Mouse (Mus musculus): ENCODE measurements around the gene Nt5dc1. TPM values are rescaled to one million over a fixed set of nuclear protein-coding genes. Genes with fewer than 3 reads are reported as not detected.

Gene Nt5dc1
- polyA plus RNA-seq, 1 experiment from 2014 or later: 2.0 TPM

DNA sequence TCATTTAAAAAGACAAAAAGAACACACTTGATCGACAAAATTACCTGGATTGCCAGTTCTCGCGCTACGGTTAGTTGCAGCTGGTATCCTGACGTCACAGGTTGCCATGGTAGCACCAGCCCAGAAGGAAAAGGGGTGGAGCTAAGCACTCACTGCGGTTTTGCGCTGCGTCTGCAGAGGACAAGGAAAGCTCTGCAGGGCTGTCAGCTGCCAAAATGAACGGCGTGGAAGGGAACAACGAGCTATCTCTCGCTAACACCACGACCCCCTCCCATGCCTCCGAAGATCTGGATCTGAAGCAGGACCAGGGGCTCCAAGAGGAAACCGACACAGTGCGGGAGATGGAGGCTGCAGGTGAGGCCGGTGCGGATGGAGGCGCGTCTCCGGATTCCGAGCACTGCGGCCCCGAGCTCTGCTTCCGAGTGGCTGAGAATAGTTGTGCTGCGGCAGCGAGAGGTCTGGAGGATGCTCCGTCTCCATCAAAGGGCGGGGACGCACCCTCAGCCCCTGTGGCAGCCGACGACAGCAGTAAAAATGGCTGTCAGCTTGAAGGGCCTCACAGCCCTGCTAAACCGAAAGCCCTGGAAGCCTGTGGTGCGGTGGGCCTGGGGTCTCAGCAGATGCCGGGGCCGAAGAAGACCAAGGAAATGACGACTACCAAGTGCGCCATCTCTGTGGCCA, 120.9 kb downstream of the Nt5dc1 start, which contains the start of gene Tspyl4:
Gene Tspyl4 (plus strand): TSS at position 144 of the 681 bp plus-strand sequence.
- Histone ChIP-seq H3K36me3 (ENCODE audit: control insufficient read depth, insufficient read depth, low read length) (no peaks in the 10 kb centered on the region), H3K27ac (ENCODE audit: low read depth, low read length) (peak within 1 kb of the TSS; percentile 95), H3K27me3 (replicated peaks; ENCODE audit: control insufficient read depth, insufficient read depth, low read length) (no peaks in the 10 kb centered on the region), H3K9me3 (ENCODE audit: control insufficient read depth, low read length) (no peaks in the 10 kb centered on the region), H3K4me3 (ENCODE audit: low read length) (peak within 1 kb of the TSS; percentile 64), H3K9ac (ENCODE audit: low read depth, low read length) (peak within 1 kb of the TSS; percentile 80), H3K4me2 (ENCODE audit: low read length) (peak within 1 kb of the TSS; percentile 99), H3K4me1 (ENCODE audit: control insufficient read depth, insufficient read depth, low read depth, low read length) (peaks cover 29% of the 10 kb centered on the region)
- ATAC-seq: peak; percentile 98
- WGBS: under 1% methylated on average over 38 of the region's 38 CpGs

DNA sequence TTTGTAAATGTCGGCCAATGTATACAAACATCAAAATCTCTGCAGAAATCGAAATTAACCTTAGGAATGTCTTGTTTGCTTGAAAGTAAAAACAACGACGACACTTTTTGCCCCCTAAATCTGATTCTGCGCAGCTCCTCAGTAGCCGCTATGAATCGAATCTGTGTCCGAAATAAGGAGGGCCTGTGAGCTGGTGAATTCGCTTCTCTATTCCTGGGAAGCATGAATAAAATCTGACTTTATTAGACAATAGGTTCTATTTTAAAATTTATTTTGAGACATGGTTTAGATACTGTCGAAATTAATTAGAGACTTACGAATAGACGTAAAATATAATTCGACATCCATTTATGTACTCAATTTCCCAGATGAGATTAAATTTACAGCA, 121.4 kb downstream of the Nt5dc1 start:
- no peaks in the 10 kb centered on the region for H3K9me3 ChIP-seq (ENCODE audit: control insufficient read depth, low read length)
- peaks cover 25% of the 10 kb centered on the region for H3K4me1 ChIP-seq (ENCODE audit: control insufficient read depth, insufficient read depth, low read depth, low read length)
- H3K4me3 ChIP-seq (ENCODE audit: low read length): peak overlapping the region; percentile 64
- no peaks in the 10 kb centered on the region for H3K27me3 ChIP-seq (replicated peaks; ENCODE audit: control insufficient read depth, insufficient read depth, low read length)
- peak; percentile 48 for ATAC-seq
- H3K4me2 ChIP-seq (ENCODE audit: low read length): peak overlapping the region; percentile 99
- H3K9ac ChIP-seq (ENCODE audit: low read depth, low read length): peak overlapping the region; percentile 80
- WGBS: 4% methylated on average over 13 of the region's 13 CpGs
- no peaks in the 10 kb centered on the region for H3K36me3 ChIP-seq (ENCODE audit: control insufficient read depth, insufficient read depth, low read length)
- H3K27ac ChIP-seq (ENCODE audit: low read depth, low read length): peak overlapping the region; percentile 95

DNA sequence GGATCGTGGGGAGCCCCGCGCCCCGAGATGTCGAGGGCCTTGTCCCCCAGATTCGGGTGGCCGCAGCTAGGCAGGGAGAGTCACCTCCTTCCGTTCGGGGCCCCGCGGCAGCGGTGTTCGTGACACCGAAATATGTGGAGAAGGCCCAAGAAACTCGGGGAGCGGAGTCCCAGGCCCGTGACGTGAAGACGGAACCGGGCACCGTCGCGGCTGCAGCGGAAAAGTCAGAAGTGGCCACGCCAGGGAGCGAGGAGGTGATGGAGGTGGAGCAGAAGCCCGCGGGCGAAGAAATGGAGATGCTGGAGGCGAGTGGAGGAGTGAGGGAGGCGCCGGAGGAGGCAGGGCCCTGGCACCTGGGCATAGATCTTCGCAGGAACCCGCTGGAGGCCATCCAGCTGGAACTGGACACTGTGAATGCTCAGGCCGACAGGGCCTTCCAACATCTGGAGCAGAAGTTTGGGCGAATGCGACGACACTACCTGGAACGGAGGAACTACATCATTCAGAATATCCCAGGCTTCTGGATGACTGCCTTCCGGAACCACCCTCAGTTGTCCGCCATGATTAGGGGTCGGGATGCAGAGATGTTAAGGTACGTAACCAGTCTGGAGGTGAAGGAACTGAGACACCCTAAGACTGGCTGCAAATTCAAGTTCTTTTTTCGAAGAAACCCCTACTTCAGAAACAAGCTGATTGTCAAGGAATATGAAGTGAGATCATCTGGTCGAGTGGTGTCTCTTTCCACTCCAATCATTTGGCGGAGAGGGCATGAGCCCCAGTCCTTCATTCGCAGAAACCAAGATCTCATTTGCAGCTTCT, 135.7 kb downstream of the Nt5dc1 start:
- no peak; the same call in none of the 2 replicates for ATAC-seq

DNA sequence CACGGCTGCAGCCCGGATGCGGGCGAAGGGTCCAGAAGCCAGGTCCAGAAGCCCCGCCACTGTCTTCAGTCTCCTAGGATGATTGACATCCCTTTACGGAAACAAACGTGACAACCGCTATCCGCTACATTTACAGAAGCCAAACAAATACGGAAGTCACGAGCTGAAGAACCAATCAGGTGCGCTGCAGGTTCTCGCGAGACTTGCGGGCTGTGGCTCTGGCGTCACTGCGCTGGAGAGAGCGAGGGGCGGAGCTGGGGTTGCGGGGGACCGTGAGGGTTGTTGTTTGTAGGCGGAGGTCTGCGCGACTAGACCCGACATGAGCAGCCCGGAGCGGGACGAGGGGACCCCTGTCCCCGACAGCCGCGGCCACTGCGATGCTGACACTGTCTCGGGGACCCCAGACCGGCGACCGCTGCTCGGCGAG, 136.4 kb downstream of the Nt5dc1 start, which contains the start of gene Tspyl1:
Gene Tspyl1 (plus strand): TSS at position 229 of the 427 bp plus-strand sequence.
- peak within 1 kb of the TSS; percentile 81 for H3K4me2 ChIP-seq (ENCODE audit: low read length)
- peak; percentile 98 for ATAC-seq
- no peaks in the 10 kb centered on the region for H3K9me3 ChIP-seq (ENCODE audit: control insufficient read depth, low read length)
- H3K4me1 ChIP-seq (ENCODE audit: control insufficient read depth, insufficient read depth, low read depth, low read length): peaks cover 18% of the 10 kb centered on the region
- peaks cover under 1% of the 10 kb centered on the region; the same call in 1 of the 2 replicates for H3K36me3 ChIP-seq (ENCODE audit: control insufficient read depth, insufficient read depth, low read length)
- H3K27ac ChIP-seq (ENCODE audit: low read depth, low read length): peak within 1 kb of the TSS; percentile 91
- peak within 1 kb of the TSS; percentile 97 for H3K9ac ChIP-seq (ENCODE audit: low read depth, low read length)
- under 1% methylated on average over 37 of the region's 38 CpGs for WGBS
- peak within 1 kb of the TSS; percentile 96 for H3K4me3 ChIP-seq (ENCODE audit: low read length)
- no peaks in the 10 kb centered on the region for H3K27me3 ChIP-seq (replicated peaks; ENCODE audit: control insufficient read depth, insufficient read depth, low read length)

More for the DNA sequence above, 135.7 kb downstream of the Nt5dc1 start:
- peak overlapping the region; percentile 81 for H3K4me2 ChIP-seq (ENCODE audit: low read length)
- peak overlapping the region; percentile 91 for H3K27ac ChIP-seq (ENCODE audit: low read depth, low read length)
- peak overlapping the region; percentile 97 for H3K9ac ChIP-seq (ENCODE audit: low read depth, low read length)
- no peaks in the 10 kb centered on the region for H3K9me3 ChIP-seq (ENCODE audit: control insufficient read depth, low read length)
- H3K27me3 ChIP-seq (replicated peaks; ENCODE audit: control insufficient read depth, insufficient read depth, low read length): no peaks in the 10 kb centered on the region
- peak overlapping the region; percentile 96 for H3K4me3 ChIP-seq (ENCODE audit: low read length)
- peaks cover 18% of the 10 kb centered on the region for H3K4me1 ChIP-seq (ENCODE audit: control insufficient read depth, insufficient read depth, low read depth, low read length)
- H3K36me3 ChIP-seq (ENCODE audit: control insufficient read depth, insufficient read depth, low read length): peaks cover 2% of the 10 kb centered on the region; the same call in 1 of the 2 replicates
- WGBS: 3% methylated on average over 47 of the region's 47 CpGs

DNA sequence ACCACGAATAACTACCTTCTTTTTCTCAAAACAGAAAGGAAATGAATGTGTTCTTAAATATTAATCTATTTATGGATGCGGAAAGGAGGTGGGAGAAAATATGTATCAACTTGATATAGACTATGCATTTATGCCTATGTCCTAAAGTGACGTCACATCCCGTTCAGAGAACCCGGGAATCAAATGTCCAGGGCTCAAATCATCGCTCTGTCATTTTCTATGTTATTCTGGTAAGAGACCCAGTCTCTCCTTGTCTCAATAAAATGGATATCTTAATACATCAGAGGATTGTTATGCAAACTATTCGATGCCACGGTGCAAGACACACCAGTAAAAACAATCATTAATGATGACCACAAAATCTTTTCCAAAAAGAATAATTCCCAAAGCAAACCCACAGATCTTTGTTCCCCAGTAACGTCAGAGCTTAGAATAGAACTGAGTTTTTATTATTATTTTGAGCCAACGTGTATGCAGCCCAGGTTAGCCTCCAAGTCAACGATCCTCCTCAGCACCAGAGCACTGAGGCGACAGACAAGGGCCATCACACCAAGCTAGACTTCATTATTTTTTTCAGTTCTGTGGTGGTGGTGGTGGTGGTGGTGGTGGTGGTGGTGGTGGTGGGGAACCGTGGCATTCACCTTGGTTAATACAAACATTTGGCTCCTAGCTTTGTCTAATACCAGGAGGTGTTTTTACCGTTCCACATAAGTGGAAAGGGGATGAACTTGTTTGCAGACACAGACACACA, 137.0 kb downstream of the Nt5dc1 start:
- 18% methylated on average over 14 of the region's 14 CpGs for WGBS
- H3K27ac ChIP-seq (ENCODE audit: low read depth, low read length): peak overlapping the region; percentile 84
- H3K27me3 ChIP-seq (replicated peaks; ENCODE audit: control insufficient read depth, insufficient read depth, low read length): no peaks in the 10 kb centered on the region
- peak overlapping the region; percentile 96 for H3K4me3 ChIP-seq (ENCODE audit: low read length)
- H3K4me1 ChIP-seq (ENCODE audit: control insufficient read depth, insufficient read depth, low read depth, low read length): peaks cover 18% of the 10 kb centered on the region
- 0 out of 2 replicates have a peak, but pooled peaks have one; percentile 0 for ATAC-seq
- peak overlapping the region; percentile 81 for H3K4me2 ChIP-seq (ENCODE audit: low read length)
- H3K9ac ChIP-seq (ENCODE audit: low read depth, low read length): peak overlapping the region; percentile 97
- H3K9me3 ChIP-seq (ENCODE audit: control insufficient read depth, low read length): no peaks in the 10 kb centered on the region
- H3K36me3 ChIP-seq (ENCODE audit: control insufficient read depth, insufficient read depth, low read length): no peaks in the 10 kb centered on the region; the same call in 1 of the 2 replicates

DNA sequence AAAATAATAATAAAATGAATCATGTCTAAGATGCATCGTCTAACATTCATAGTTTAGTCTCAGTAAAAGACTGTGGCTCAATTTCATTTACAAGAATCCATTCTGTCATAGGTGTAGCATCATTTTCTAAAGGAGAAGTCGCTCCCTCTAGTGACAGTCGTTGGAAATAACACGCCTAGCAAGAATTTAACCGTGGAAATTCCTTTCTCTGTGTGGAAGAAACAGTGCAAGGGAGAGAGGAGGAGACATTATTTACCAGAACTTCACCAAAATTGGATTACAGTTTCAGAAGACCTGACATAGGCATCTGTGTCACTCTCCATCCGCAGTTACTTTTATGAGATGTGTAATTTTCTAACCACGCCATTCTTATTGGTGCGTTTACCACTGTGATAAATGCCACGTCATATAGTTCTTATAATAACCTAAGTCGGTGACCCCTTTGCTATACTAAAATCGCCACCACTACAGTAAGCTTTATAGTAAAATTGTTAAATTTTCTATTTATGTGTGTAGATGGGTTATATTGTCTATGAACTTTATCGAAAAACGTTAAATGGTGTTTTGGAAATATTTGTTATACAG, 137.7 kb downstream of the Nt5dc1 start:
- peak overlapping the region; percentile 62 for H3K4me2 ChIP-seq (ENCODE audit: low read length)
- peaks cover 18% of the 10 kb centered on the region for H3K4me1 ChIP-seq (ENCODE audit: control insufficient read depth, insufficient read depth, low read depth, low read length)
- no peaks in the 10 kb centered on the region; the same call in 1 of the 2 replicates for H3K36me3 ChIP-seq (ENCODE audit: control insufficient read depth, insufficient read depth, low read length)
- ATAC-seq: peak; percentile 24
- WGBS: 28% methylated on average over 13 of the region's 13 CpGs
- peak overlapping the region; percentile 50 for H3K9ac ChIP-seq (ENCODE audit: low read depth, low read length)
- no peaks in the 10 kb centered on the region for H3K9me3 ChIP-seq (ENCODE audit: control insufficient read depth, low read length)
- H3K27me3 ChIP-seq (replicated peaks; ENCODE audit: control insufficient read depth, insufficient read depth, low read length): no peaks in the 10 kb centered on the region
- H3K27ac ChIP-seq (ENCODE audit: low read depth, low read length): peak overlapping the region; percentile 39; the same call in 1 of the 2 replicates
- H3K4me3 ChIP-seq (ENCODE audit: low read length): peak overlapping the region; percentile 33

DNA sequence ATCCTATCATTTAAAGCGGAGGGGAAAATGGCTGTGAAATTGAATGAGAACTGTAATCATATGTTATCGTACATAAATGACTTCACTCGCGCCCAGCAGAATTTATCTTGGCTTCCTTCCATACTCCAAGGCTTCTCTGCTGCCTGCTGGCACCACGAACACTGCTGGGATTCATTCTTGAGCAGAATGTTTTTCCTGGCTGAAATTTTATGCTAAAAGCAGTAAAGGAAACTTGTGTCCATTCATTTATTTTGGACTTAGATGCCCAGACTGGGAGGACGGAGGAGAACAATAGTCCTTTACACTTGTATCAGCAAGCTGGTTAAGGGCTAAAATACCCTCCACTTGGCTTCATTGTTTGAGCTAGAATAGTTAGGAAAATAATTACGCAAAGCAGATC, 146.7 kb downstream of the Nt5dc1 start:
- Histone ChIP-seq H3K4me1 (ENCODE audit: control insufficient read depth, insufficient read depth, low read depth, low read length) (no peaks in the 10 kb centered on the region), H3K36me3 (ENCODE audit: control insufficient read depth, insufficient read depth, low read length) (no peaks in the 10 kb centered on the region), H3K4me3 (ENCODE audit: low read length) (no peak overlapping the region), H3K27ac (ENCODE audit: low read depth, low read length) (no peak overlapping the region), H3K9me3 (ENCODE audit: control insufficient read depth, low read length) (no peaks in the 10 kb centered on the region), H3K9ac (ENCODE audit: low read depth, low read length) (no peak overlapping the region), H3K4me2 (ENCODE audit: low read length) (peak overlapping the region; percentile 5; the same call in 1 of the 2 replicates), H3K27me3 (replicated peaks; ENCODE audit: control insufficient read depth, insufficient read depth, low read length) (no peaks in the 10 kb centered on the region)
- no peak; the same call in 1 of the 2 replicates for ATAC-seq
- WGBS: 38% methylated on average over 7 of the region's 7 CpGs

DNA sequence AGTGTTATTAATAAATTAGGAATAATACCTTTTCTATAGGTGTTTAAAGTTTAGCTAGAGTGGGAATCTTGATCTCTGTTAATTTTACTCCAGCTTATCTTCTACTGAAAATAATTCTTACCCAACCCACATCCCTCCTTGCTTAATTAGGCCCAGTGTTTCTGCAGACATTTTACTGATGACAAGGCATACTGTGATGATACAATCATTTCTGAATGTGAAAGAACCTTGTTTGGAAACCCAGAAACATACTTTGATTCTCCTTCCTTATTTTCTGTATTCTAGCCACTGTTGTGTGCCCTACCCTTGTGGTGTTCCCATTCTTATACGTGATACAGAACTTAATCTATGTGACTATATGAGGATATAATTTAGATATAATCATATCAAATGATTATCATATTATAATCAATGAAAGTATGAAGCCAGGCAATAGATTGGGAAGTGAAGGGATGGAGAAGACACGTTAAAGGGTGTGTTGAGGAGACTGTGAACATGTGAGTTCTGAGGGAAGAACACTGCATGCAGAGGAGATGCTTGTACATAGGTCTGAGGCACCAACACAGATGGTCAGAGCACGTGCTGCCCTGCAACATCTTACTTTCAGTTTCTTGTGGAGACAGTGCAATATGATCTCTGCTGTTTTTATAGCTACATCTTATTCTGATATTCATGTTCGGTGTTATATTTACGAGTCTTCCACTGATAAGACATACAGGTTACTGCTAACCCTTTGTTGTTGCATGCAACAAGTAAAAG, 150.9 kb downstream of the Nt5dc1 start:
- WGBS: 84% methylated on average over 5 of the region's 5 CpGs
- no peak for ATAC-seq
- H3K4me1 ChIP-seq (ENCODE audit: control insufficient read depth, insufficient read depth, low read depth, low read length): no peaks in the 10 kb centered on the region
- H3K9me3 ChIP-seq (ENCODE audit: control insufficient read depth, low read length): no peaks in the 10 kb centered on the region
- no peak overlapping the region for H3K27ac ChIP-seq (ENCODE audit: low read depth, low read length)
- no peak overlapping the region for H3K4me2 ChIP-seq (ENCODE audit: low read length)
- no peak overlapping the region for H3K4me3 ChIP-seq (ENCODE audit: low read length)
- no peak overlapping the region for H3K9ac ChIP-seq (ENCODE audit: low read depth, low read length)
- H3K27me3 ChIP-seq (replicated peaks; ENCODE audit: control insufficient read depth, insufficient read depth, low read length): no peaks in the 10 kb centered on the region
- no peaks in the 10 kb centered on the region for H3K36me3 ChIP-seq (ENCODE audit: control insufficient read depth, insufficient read depth, low read length)

Measured in hindbrain, embryonic 16.5 days (tissue).